Comparison of ENCODE assay signal across 8 mouse cellular contexts in genomic region chr2:156179796-156180093, GRCm38 (mm10). TPM values are rescaled to one million over a fixed set of nuclear protein-coding genes. Genes with fewer than 3 reads are reported as not detected.
DNase-seq lines count a peak whose midpoint lies in the region; ATAC-seq and TF ChIP-seq lines count a peak whose summit lies in the region.

No protein-coding gene starts in this region.

- H3K36me3 ChIP-seq in lung, embryonic 15.5 days: peaks cover 24% of the 10 kb centered on the region
- H3K36me3 ChIP-seq in erythroblast, embryonic 14.5 days (ENCODE audit: control insufficient read depth): peaks cover 45% of the 10 kb centered on the region
- peaks cover 32% of the 10 kb centered on the region for H3K36me3 ChIP-seq in limb, embryonic 12.5 days

- no peaks in the 10 kb centered on the region for H3K27me3 ChIP-seq in lung, embryonic 15.5 days
- H3K27me3 ChIP-seq in erythroblast, embryonic 14.5 days (ENCODE audit: control insufficient read depth): no peaks in the 10 kb centered on the region
- H3K27me3 ChIP-seq in limb, embryonic 12.5 days: no peaks in the 10 kb centered on the region

- no peak for TF ChIP-seq POLR2A in olfactory bulb, adult 2 months (IDR thresholded peaks at IDR 0.05; ENCODE audit: insufficient read depth, low read depth, low read length)

- no peaks in the 10 kb centered on the region for H3K9me3 ChIP-seq in lung, embryonic 15.5 days
- no peaks in the 10 kb centered on the region for H3K9me3 ChIP-seq in erythroblast, embryonic 14.5 days (ENCODE audit: control insufficient read depth, low read length)
- no peaks in the 10 kb centered on the region for H3K9me3 ChIP-seq in limb, embryonic 12.5 days

- DNase-seq in lung, postnatal 36 days: no peak
- DNase-seq in ovary, postnatal 36 days (ENCODE audit: low spot score): no peak
- DNase-seq in frontal cortex, postnatal 36 days (ENCODE audit: low spot score in 2 of 2): no peak
- no peak for DNase-seq in adipocyte (ENCODE audit: low spot score)

- peak overlapping the region; percentile 93 for H3K27ac ChIP-seq in lung, embryonic 15.5 days
- H3K27ac ChIP-seq in limb, embryonic 12.5 days: peak overlapping the region; percentile 98
- peak overlapping the region; percentile 98 for H3K27ac ChIP-seq in olfactory bulb, adult 2 months (ENCODE audit: insufficient read depth, low read depth, low read length)

- H3K4me1 ChIP-seq in lung, embryonic 15.5 days: peaks cover 23% of the 10 kb centered on the region
- H3K4me1 ChIP-seq in erythroblast, embryonic 14.5 days (ENCODE audit: control insufficient read depth): peaks cover 40% of the 10 kb centered on the region
- peaks cover 16% of the 10 kb centered on the region for H3K4me1 ChIP-seq in limb, embryonic 12.5 days (replicated peaks)
- H3K4me1 ChIP-seq in olfactory bulb, adult 2 months (ENCODE audit: control insufficient read depth, insufficient read depth, low read length): peaks cover 2% of the 10 kb centered on the region; the same call in 1 of the 2 replicates

- peak overlapping the region; percentile 100 for H3K9ac ChIP-seq in lung, embryonic 15.5 days
- peak overlapping the region; percentile 100 for H3K9ac ChIP-seq in limb, embryonic 12.5 days (replicated peaks)

- no peak for TF ChIP-seq CTCF in olfactory bulb, adult 2 months (IDR thresholded peaks at IDR 0.05; ENCODE audit: insufficient read depth, low read depth, low read length)

- WGBS in lung, embryonic 15.5 days: 0% methylated on average over 41 of the region's 41 CpGs
- WGBS in limb, embryonic 12.5 days: under 1% methylated on average over 41 of the region's 41 CpGs
- under 1% methylated on average over 40 of the region's 41 CpGs for WGBS in olfactory bulb, adult 2 months

- no peak overlapping the region for H3K4me2 ChIP-seq in lung, embryonic 15.5 days
- no peak overlapping the region for H3K4me2 ChIP-seq in limb, embryonic 12.5 days

- peak; percentile 24; the same call in 1 of the 2 replicates for ATAC-seq in lung, embryonic 15.5 days (ENCODE audit: borderline replicate concordance, extremely low read depth, low FRiP score, low TSS enrichment)
- no peak for ATAC-seq in limb, embryonic 12.5 days (ENCODE audit: insufficient number of reproducible peaks, insufficient read depth, low FRiP score, low TSS enrichment, low read depth)

- peak overlapping the region; percentile 96 for H3K4me3 ChIP-seq in lung, embryonic 15.5 days
- H3K4me3 ChIP-seq in erythroblast, embryonic 14.5 days (replicated peaks): peak overlapping the region; percentile 99
- peak overlapping the region; percentile 97 for H3K4me3 ChIP-seq in limb, embryonic 12.5 days (replicated peaks)
- peak overlapping the region; percentile 68 for H3K4me3 ChIP-seq in olfactory bulb, adult 2 months (ENCODE audit: insufficient read depth, low read depth, low read length)

RNA-seq across cellular contexts. Expression of gene Rbm39, which starts 0.3 kb away (rescaled TPM):
- polyA plus RNA-seq in lung, embryonic 15.5 days (2015; fragmentation: Nextera tagmentation; extraction: Ambion mirVana): 559 and 568 TPM in 2 replicates
- 37.5 TPM in 2 replicates for polyA plus RNA-seq in erythroblast, embryonic 14.5 days (2012)
- polyA plus RNA-seq in limb, embryonic 12.5 days (2016; fragmentation: Nextera tagmentation; extraction: Ambion mirVana): 757 and 825 TPM in 2 replicates
- 643 TPM in 1 of 2 replicates, not detected in the other for polyA plus RNA-seq in olfactory bulb, adult 2 months (2012; ENCODE audit: insufficient read depth, insufficient read length, low replicate concordance, missing spikeins)

RNA-seq across cellular contexts. Expression of gene Phf20, which starts 16.5 kb away (rescaled TPM):
- 62.2 and 67.7 TPM in 2 replicates for polyA plus RNA-seq in lung, embryonic 15.5 days (2015; fragmentation: Nextera tagmentation; extraction: Ambion mirVana)
- polyA plus RNA-seq in erythroblast, embryonic 14.5 days (2012): 1.2 and 1.5 TPM in 2 replicates
- polyA plus RNA-seq in limb, embryonic 12.5 days (2016; fragmentation: Nextera tagmentation; extraction: Ambion mirVana): 84.3 and 88.3 TPM in 2 replicates
- 586 TPM in 1 of 2 replicates, not detected in the other for polyA plus RNA-seq in olfactory bulb, adult 2 months (2012; ENCODE audit: insufficient read depth, insufficient read length, low replicate concordance, missing spikeins)

RNA-seq across cellular contexts. Expression of gene Nfs1, which starts 35.8 kb away (rescaled TPM):
- polyA plus RNA-seq in lung, embryonic 15.5 days (2015; fragmentation: Nextera tagmentation; extraction: Ambion mirVana): 42.5 TPM in 2 replicates
- polyA plus RNA-seq in erythroblast, embryonic 14.5 days (2012): 3.2 and 3.4 TPM in 2 replicates
- polyA plus RNA-seq in limb, embryonic 12.5 days (2016; fragmentation: Nextera tagmentation; extraction: Ambion mirVana): 32.9 and 33.7 TPM in 2 replicates
- not detected in 2 replicates for polyA plus RNA-seq in olfactory bulb, adult 2 months (2012; ENCODE audit: insufficient read depth, insufficient read length, low replicate concordance, missing spikeins)

RNA-seq across cellular contexts. Expression of gene Romo1, which starts 35.9 kb away (rescaled TPM):
- polyA plus RNA-seq in lung, embryonic 15.5 days (2015; fragmentation: Nextera tagmentation; extraction: Ambion mirVana): 340 and 373 TPM in 2 replicates
- 41.6 and 50.1 TPM in 2 replicates for polyA plus RNA-seq in erythroblast, embryonic 14.5 days (2012)
- 447 and 463 TPM in 2 replicates for polyA plus RNA-seq in limb, embryonic 12.5 days (2016; fragmentation: Nextera tagmentation; extraction: Ambion mirVana)
- not detected in 2 replicates for polyA plus RNA-seq in olfactory bulb, adult 2 months (2012; ENCODE audit: insufficient read depth, insufficient read length, low replicate concordance, missing spikeins)

RNA-seq across cellular contexts. Expression of gene Gm28036, which starts 52.9 kb away (rescaled TPM):
- polyA plus RNA-seq in lung, embryonic 15.5 days (2015; fragmentation: Nextera tagmentation; extraction: Ambion mirVana): 15.7 and 21.0 TPM in 2 replicates
- polyA plus RNA-seq in erythroblast, embryonic 14.5 days (2012): 0.01 TPM in 1 of 2 replicates, not detected in the other
- 16.8 and 22.0 TPM in 2 replicates for polyA plus RNA-seq in limb, embryonic 12.5 days (2016; fragmentation: Nextera tagmentation; extraction: Ambion mirVana)
- polyA plus RNA-seq in olfactory bulb, adult 2 months (2012; ENCODE audit: insufficient read depth, insufficient read length, low replicate concordance, missing spikeins): not detected in 2 replicates

Comparison
In these comparisons a context has a peak if more than half of its experiments do, and no peak if none do; other contexts are left out.
1. RNA of gene Phf20, which starts 16.5 kb away (polyA plus RNA-seq): 586 TPM in olfactory bulb, adult 2 months, 84.3 to 88.3 TPM in limb, embryonic 12.5 days and 62.2 to 67.7 TPM in lung, embryonic 15.5 days; 1.2 to 1.5 TPM in erythroblast, embryonic 14.5 days; every median in the first group is over 10 times any median in the second.
2. Peak in every context shown above with its lines, with median percentiles within 50 percentile points of each other: H3K27ac ChIP-seq and H3K4me3 ChIP-seq.